Mouse (Mus musculus): ENCODE results near the gene Rinl. TPM values are rescaled to one million over a fixed set of nuclear protein-coding genes. Genes with fewer than 3 reads are reported as not detected.

Rinl gene
- polyA plus RNA-seq, 1 experiment from 2014 or later, result 3.3 TPM

DNA sequence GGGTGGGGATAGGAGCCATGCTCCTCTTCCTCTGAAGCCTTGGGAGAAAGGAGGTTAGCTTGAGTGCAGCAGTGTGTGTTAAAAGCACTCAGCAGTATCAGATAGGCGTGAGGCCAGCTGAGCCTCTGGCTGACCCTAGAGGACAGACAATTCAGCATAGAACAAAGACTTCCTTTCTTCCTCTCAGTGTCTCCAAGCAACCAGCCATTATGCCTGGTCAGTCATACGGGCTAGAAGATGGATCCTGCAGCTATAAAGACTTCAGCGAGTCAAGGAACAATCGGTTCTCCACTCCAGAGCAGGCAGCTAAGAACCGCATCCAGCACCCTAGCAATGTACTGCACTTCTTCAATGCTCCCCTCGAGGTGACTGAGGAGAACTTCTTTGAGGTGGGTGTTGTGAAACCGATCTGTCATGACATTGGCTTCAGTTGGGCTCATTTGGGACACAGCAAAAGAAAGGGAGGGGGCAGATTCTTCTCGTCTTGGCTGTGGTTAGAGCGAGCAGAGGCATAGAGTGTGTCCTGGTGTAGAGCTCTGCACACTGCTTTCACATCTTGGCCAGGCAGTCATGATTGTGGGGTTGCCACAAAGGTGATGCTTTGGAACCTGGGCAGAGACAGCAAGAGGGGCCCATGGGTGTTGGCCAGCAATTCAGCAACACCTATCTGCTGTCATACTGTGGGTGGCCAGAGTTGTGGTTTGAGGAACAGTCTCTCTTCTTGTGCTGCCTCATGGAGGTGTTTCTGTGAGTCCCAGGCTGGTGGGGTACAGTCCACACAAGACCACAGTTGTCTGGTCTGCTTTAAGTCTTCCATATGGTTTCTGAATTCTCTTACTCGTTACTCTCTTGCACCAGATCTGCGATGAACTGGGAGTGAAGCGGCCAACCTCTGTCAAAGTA lies 31.8 kb downstream of the Rinl start:
- H3K4me2 ChIP-seq (replicated peaks; ENCODE audit: low read depth, low read length), result no peak overlapping the region
- ATAC-seq (ENCODE audit: insufficient number of reproducible peaks, insufficient read depth, low FRiP score, low read depth), result no peak
- no peak overlapping the region for H3K9ac ChIP-seq (replicated peaks; ENCODE audit: low read depth, low read length)

DNA sequence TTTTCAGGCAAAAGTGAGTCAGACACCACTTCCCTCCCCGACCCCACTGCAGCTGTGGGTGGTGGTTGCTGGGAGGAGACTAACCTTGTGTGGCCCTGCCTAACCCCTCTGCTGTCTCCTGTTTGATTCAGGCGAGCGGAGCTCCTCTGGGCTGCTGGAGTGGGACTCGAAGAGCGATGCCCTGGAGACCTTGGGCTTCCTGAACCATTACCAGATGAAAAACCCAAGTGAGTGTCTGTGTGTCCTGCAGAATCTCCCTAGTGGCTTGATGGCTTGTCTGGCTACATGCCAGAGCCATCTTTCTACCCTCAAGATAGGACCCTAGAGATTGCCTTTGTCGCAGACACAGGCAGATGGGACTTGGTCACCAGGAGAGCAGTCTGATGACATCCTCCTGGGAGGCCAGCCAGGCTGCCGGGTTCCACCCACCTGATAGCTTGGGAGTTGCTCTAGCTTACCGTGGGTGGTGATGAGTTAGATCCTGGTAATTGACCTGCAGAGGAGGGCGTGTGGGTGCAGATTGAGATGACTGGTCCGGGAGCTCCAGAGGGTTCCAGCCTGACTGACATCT lies 32.6 kb downstream of the Rinl start:
- Histone ChIP-seq H3K4me3 (ENCODE audit: low read depth, low read length) (no peak overlapping the region), H3K36me3 (ENCODE audit: control insufficient read depth, insufficient read depth, low read length) (peaks cover 60% of the 10 kb centered on the region), H3K4me1 (ENCODE audit: control insufficient read depth, insufficient read depth, low read length) (peaks cover 22% of the 10 kb centered on the region; the same call in 1 of the 2 replicates), H3K9me3 (ENCODE audit: control insufficient read depth, low read depth, low read length) (no peaks in the 10 kb centered on the region), H3K27me3 (ENCODE audit: control insufficient read depth, insufficient read depth, low read length) (no peaks in the 10 kb centered on the region), H3K27ac (ENCODE audit: low read length) (no peak overlapping the region; the same call in 1 of the 2 replicates), H3K9ac (replicated peaks; ENCODE audit: low read depth, low read length) (no peak overlapping the region), H3K4me2 (replicated peaks; ENCODE audit: low read depth, low read length) (no peak overlapping the region)
- WGBS, result 70% methylated on average over 10 of the region's 10 CpGs
- no peak for ATAC-seq (ENCODE audit: insufficient number of reproducible peaks, insufficient read depth, low FRiP score, low read depth)

More for the DNA sequence above, 31.8 kb downstream of the Rinl start:
- H3K36me3 ChIP-seq (ENCODE audit: control insufficient read depth, insufficient read depth, low read length), result peaks cover 68% of the 10 kb centered on the region
- H3K27me3 ChIP-seq (ENCODE audit: control insufficient read depth, insufficient read depth, low read length), result no peaks in the 10 kb centered on the region
- 65% methylated on average over 12 of the region's 12 CpGs for WGBS
- no peak overlapping the region for H3K4me3 ChIP-seq (ENCODE audit: low read depth, low read length)
- H3K9me3 ChIP-seq (ENCODE audit: control insufficient read depth, low read depth, low read length), result no peaks in the 10 kb centered on the region
- H3K27ac ChIP-seq (ENCODE audit: low read length), result peak overlapping the region; percentile 21; the same call in 1 of the 2 replicates
- H3K4me1 ChIP-seq (ENCODE audit: control insufficient read depth, insufficient read depth, low read length), result peaks cover 17% of the 10 kb centered on the region; the same call in 1 of the 2 replicates

DNA sequence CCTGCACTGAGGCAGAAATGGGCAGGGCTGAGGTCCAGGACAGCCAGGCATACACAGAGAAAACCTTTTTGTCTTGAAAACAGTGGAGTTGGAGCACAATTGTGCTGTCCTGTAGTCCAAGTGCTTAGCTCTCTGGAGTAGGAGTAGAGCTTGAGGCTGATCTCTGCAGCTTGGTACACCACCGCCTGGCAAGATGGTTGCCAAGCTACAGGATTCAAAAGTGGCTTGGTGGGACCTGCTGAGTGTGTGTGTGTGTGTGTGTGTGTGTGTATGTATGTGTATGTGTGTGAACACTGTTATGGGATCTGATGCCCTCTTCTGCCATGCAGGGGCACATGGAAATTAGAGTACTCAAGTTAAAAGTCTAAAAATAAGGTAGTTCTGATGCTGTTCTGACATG lies 33.8 kb downstream of the Rinl start:
- Histone ChIP-seq H3K27me3 (ENCODE audit: control insufficient read depth, insufficient read depth, low read length) (no peaks in the 10 kb centered on the region), H3K4me2 (replicated peaks; ENCODE audit: low read depth, low read length) (no peak overlapping the region), H3K4me1 (ENCODE audit: control insufficient read depth, insufficient read depth, low read length) (0 out of 2 replicates have a peak, but pooled peaks cover 17% of the 10 kb centered on the region), H3K27ac (ENCODE audit: low read length) (no peak overlapping the region), H3K36me3 (ENCODE audit: control insufficient read depth, insufficient read depth, low read length) (peaks cover 48% of the 10 kb centered on the region), H3K9me3 (ENCODE audit: control insufficient read depth, low read depth, low read length) (no peaks in the 10 kb centered on the region), H3K4me3 (ENCODE audit: low read depth, low read length) (no peak overlapping the region), H3K9ac (replicated peaks; ENCODE audit: low read depth, low read length) (no peak overlapping the region)
- no peak for ATAC-seq (ENCODE audit: insufficient number of reproducible peaks, insufficient read depth, low FRiP score, low read depth)
- WGBS, result 82% methylated on average over 1 of the region's 1 CpGs

DNA sequence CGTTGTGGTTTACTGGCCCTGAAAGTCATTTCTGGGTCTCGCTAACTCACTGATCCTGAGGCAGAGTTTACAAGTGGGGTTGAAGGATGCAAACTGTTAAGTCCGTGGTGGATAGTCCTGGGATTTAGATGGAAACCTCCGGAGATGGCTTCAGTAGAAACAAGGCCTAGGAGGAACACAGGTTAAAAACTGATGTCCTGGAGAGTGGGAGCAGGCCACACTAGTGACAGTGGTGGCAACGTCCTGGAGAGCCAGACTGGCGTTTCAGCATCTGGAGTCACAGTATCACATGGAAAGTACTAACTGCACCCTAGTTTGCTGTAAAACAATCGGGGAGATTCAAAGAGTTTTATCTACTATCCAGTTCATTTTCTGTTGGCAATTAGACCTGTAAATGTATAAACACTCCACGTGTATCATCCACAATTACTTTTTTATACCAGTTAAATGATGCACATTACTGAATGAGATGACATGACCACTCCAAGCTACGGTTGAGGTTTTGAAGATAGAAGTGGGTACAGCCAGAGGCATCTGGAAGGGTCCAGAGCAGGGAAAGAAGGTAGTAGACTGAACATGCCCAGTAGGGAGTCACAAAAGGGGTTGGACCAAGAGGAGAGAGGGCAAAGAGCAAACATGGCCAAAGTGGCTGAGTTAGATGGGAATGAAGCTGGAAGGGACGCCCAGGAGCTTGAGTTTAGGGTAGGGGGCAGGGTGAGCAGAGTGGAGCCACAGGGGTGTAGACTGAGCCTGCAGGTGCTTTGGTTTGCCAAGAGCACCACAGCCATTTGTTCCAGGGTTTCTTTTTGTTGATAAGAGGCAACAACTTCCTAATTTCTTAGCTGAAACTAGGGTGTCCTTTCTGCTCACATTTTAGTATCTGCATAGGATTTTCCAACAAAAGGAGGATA lies 34.5 kb downstream of the Rinl start:
- Histone ChIP-seq H3K4me2 (replicated peaks; ENCODE audit: low read depth, low read length) (no peak overlapping the region), H3K27ac (ENCODE audit: low read length) (peak overlapping the region; percentile 85; the same call in 1 of the 2 replicates), H3K27me3 (ENCODE audit: control insufficient read depth, insufficient read depth, low read length) (no peaks in the 10 kb centered on the region), H3K36me3 (ENCODE audit: control insufficient read depth, insufficient read depth, low read length) (peaks cover 41% of the 10 kb centered on the region), H3K9me3 (ENCODE audit: control insufficient read depth, low read depth, low read length) (no peaks in the 10 kb centered on the region), H3K4me1 (ENCODE audit: control insufficient read depth, insufficient read depth, low read length) (0 out of 2 replicates have a peak, but pooled peaks cover 13% of the 10 kb centered on the region), H3K4me3 (ENCODE audit: low read depth, low read length) (no peak overlapping the region), H3K9ac (replicated peaks; ENCODE audit: low read depth, low read length) (no peak overlapping the region)
- ATAC-seq (ENCODE audit: insufficient number of reproducible peaks, insufficient read depth, low FRiP score, low read depth), result no peak
- 51% methylated on average over 10 of the region's 10 CpGs for WGBS

DNA sequence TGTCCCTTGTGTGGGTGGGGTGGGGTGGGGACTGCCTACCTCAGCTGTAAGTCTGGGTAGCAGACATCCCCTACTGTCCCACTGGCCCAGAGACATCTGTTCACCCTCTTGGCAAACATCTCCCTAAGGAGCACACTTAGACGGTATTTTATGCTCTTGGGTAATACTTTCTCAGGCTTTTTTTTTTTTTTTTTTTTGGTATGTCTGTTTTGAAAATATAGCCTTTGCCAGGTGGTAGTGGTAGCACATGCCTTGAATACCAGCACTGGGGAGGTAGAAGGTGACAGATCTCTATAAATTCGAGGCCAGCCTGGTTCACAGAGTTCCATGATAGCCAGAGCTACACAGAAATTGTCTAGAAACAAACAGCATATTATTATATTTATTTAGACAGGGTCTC lies 35.2 kb downstream of the Rinl start:
- Histone ChIP-seq H3K4me2 (replicated peaks; ENCODE audit: low read depth, low read length) (no peak overlapping the region; the same call in 1 of the 2 replicates), H3K4me3 (ENCODE audit: low read depth, low read length) (no peak overlapping the region), H3K9ac (replicated peaks; ENCODE audit: low read depth, low read length) (no peak overlapping the region), H3K4me1 (ENCODE audit: control insufficient read depth, insufficient read depth, low read length) (0 out of 2 replicates have a peak, but pooled peaks cover 13% of the 10 kb centered on the region), H3K27ac (ENCODE audit: low read length) (peak overlapping the region; percentile 85; the same call in 1 of the 2 replicates), H3K9me3 (ENCODE audit: control insufficient read depth, low read depth, low read length) (no peaks in the 10 kb centered on the region), H3K27me3 (ENCODE audit: control insufficient read depth, insufficient read depth, low read length) (no peaks in the 10 kb centered on the region), H3K36me3 (ENCODE audit: control insufficient read depth, insufficient read depth, low read length) (peaks cover 36% of the 10 kb centered on the region)
- whole genome bisulfite sequencing, result 39% methylated on average over 2 of the region's 2 CpGs
- no peak for ATAC-seq (ENCODE audit: insufficient number of reproducible peaks, insufficient read depth, low FRiP score, low read depth)

DNA sequence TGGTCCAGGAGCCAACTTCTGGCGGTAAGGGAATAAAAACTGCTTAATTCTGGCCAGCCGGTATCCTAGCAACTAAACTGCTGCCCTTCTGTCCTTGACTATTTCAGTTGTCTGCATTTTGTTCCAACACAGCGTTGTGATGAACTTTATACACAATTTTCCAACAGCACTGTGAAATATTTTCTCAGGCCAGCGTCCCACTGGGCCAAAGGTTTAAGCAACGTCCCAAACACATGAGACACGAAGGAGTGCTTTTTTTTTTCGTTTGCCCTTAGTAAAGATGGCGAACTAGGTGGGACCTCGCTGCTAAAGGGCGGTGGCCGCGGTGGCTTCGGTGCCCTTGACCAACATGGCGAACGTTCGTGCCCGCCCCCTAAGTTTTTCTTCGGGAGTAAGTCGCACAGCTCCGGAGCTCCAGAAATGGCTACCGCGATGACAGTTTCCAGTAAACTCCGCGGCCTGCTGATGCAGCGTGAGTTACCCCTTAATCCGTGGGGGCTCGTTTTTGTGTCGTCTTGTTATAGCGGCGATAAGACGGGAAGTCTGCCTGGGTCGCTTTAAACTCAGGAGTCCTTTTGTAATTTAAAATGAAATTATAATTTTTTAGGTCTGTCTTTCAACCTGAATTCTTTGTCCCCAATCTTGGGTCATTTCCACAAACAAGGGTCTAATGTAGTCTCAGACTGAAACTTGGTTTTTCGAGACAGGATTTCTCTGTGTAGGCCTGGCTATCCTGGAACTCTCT lies 36.3 kb downstream of the Rinl start, which contains the start of gene Ech1:
Gene Ech1 (plus strand): TSS at position 277 of the 745 bp plus-strand sequence.
- no peaks in the 10 kb centered on the region for H3K27me3 ChIP-seq (ENCODE audit: control insufficient read depth, insufficient read depth, low read length)
- H3K4me2 ChIP-seq (replicated peaks; ENCODE audit: low read depth, low read length), result peak within 1 kb of the TSS; percentile 49
- H3K9ac ChIP-seq (replicated peaks; ENCODE audit: low read depth, low read length), result peak within 1 kb of the TSS; percentile 41
- ATAC-seq (ENCODE audit: insufficient number of reproducible peaks, insufficient read depth, low FRiP score, low read depth), result peak; percentile 79
- 3% methylated on average over 33 of the region's 33 CpGs for WGBS
- peak within 1 kb of the TSS; percentile 85 for H3K27ac ChIP-seq (ENCODE audit: low read length)
- H3K4me3 ChIP-seq (ENCODE audit: low read depth, low read length), result peak within 1 kb of the TSS; percentile 45
- peaks cover 31% of the 10 kb centered on the region for H3K36me3 ChIP-seq (ENCODE audit: control insufficient read depth, insufficient read depth, low read length)
- 0 out of 2 replicates have a peak, but pooled peaks cover 9% of the 10 kb centered on the region for H3K4me1 ChIP-seq (ENCODE audit: control insufficient read depth, insufficient read depth, low read length)
- no peaks in the 10 kb centered on the region for H3K9me3 ChIP-seq (ENCODE audit: control insufficient read depth, low read depth, low read length)

DNA sequence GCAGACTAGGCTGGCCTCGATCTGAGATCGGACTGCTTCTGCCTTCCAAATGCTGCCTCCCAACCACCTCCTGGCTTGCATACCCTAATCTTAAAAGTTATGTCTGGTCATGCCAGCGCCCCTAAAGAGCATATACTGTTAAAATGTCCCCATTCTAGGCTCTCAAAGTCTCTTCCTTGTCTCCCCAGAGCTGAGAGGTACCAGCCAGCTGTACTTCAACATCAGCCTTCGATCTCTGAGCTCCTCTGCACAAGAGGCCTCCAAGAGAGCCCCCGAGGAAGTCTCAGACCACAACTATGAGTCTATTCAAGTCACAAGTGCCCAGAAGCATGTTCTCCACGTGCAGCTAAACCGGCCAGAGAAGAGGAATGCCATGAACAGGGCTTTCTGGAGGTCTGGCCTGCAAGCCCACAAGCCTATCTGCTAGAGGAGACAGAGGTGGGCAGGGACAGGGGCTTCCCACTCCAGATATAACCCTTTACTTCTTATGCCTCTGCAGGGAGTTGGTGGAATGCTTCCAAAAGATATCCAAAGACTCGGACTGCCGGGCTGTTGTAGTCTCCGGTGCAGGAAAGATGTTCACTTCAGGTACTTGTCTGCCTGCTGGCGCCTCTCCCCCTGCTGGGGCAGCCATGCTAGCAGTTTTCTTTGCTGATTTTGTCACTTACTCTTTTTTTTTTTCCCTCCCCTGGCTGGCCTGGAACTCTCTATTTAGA lies 37.1 kb downstream of the Rinl start:
- H3K4me3 ChIP-seq (ENCODE audit: low read depth, low read length), result peak overlapping the region; percentile 45
- 0 out of 2 replicates have a peak, but pooled peaks cover 9% of the 10 kb centered on the region for H3K4me1 ChIP-seq (ENCODE audit: control insufficient read depth, insufficient read depth, low read length)
- H3K36me3 ChIP-seq (ENCODE audit: control insufficient read depth, insufficient read depth, low read length), result peaks cover 30% of the 10 kb centered on the region
- 55% methylated on average over 11 of the region's 11 CpGs for WGBS
- H3K9me3 ChIP-seq (ENCODE audit: control insufficient read depth, low read depth, low read length), result no peaks in the 10 kb centered on the region
- peak overlapping the region; percentile 49 for H3K4me2 ChIP-seq (replicated peaks; ENCODE audit: low read depth, low read length)
- ATAC-seq (ENCODE audit: insufficient number of reproducible peaks, insufficient read depth, low FRiP score, low read depth), result no peak
- H3K9ac ChIP-seq (replicated peaks; ENCODE audit: low read depth, low read length), result peak overlapping the region; percentile 41
- H3K27ac ChIP-seq (ENCODE audit: low read length), result peak overlapping the region; percentile 85
- no peaks in the 10 kb centered on the region for H3K27me3 ChIP-seq (ENCODE audit: control insufficient read depth, insufficient read depth, low read length)
